ENCODE assay signal across 8 mouse cellular contexts in the genomic region with DNA sequence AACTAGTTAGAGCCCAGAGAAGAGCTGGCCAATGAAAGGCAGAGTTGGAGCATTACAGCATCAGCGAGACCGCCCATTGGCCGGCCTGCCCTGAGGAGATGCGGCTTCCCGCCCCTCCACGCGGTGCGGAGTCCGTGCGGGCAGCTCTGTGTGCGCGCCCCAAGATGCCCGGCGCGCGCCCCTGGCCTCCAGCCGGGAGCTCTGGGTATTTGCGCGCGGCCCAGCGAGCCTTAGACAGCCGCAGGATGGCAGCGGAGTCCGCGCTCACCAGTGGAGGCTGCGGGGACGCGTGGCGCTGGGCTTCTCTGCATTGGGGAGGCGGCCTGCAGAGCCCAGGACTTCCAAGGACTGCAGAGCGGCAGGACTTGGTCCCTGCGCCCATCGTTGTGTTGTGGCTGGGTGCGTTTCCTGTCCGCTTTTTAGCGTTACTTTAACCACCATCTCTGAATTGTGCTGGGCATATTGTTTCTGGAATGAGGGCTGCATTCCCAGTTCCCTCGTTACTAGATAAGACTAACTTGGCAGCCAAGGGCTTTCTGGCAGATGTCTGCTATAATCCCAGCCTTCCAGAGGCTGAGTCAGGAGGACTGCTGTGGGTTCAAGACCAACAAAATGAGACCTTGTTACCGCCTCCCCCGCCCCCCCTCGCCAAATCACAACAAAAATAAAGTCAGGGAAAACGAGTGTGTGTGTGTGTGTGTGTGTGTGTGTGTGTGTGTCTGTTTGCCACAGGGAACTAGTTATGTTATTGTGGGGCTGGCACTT.
DNase-seq lines count a peak whose midpoint lies in the region; ATAC-seq lines count a peak whose summit lies in the region.

No protein-coding gene starts in this region.

- H3K27me3 ChIP-seq in intestine, embryonic 16.5 days (replicated peaks; ENCODE audit: control insufficient read depth, insufficient read depth, low read length), result no peaks in the 10 kb centered on the region

- H3K4me3 ChIP-seq in intestine, embryonic 16.5 days (ENCODE audit: low read length), result peak overlapping the region; percentile 55

- H3K9me3 ChIP-seq in intestine, embryonic 16.5 days (ENCODE audit: control insufficient read depth, low read length), result no peaks in the 10 kb centered on the region

- WGBS in intestine, embryonic 16.5 days, result under 1% methylated on average over 41 of the region's 41 CpGs

- intact Hi-C loops in left cerebral cortex, postnatal 10 days (cut with DNase I), result loop anchor here (2.0 to 10.0 kb wide), 2 partner anchors 148 to 294 kb away; no protein-coding TSS in a partner anchor

- H3K36me3 ChIP-seq in intestine, embryonic 16.5 days (ENCODE audit: control insufficient read depth, insufficient read depth, low read length), result no peaks in the 10 kb centered on the region

- H3K9ac ChIP-seq in intestine, embryonic 16.5 days (ENCODE audit: low read depth, low read length), result peak overlapping the region; percentile 69

- ATAC-seq in intestine, embryonic 16.5 days, result peak; percentile 96
- 0 out of 2 replicates have a peak, but pooled peaks have one; percentile 20 for ATAC-seq in megakaryocyte progenitor cell, adult 5-6 weeks (replicated peaks; ENCODE audit: poor library complexity)
- no peak for ATAC-seq in erythroid progenitor cell, adult 5-6 weeks (replicated peaks; ENCODE audit: low FRiP score, poor library complexity, severe bottlenecking)

- peak overlapping the region; percentile 83 for H3K4me2 ChIP-seq in intestine, embryonic 16.5 days (ENCODE audit: low read depth, low read length)

- peaks cover 9% of the 10 kb centered on the region; the same call in 1 of the 2 replicates for H3K4me1 ChIP-seq in intestine, embryonic 16.5 days (ENCODE audit: control insufficient read depth, insufficient read depth, low read length)

- H3K27ac ChIP-seq in intestine, embryonic 16.5 days (ENCODE audit: low read length), result no peak overlapping the region

- DNase-seq in adrenal gland, postnatal 36 days, result peak; percentile 74 to 81
- DNase-seq in embryo, embryonic 11.5 days (ENCODE audit: low read depth, low spot score), result peak; percentile 62
- DNase-seq in gastrocnemius, postnatal 4 days (ENCODE audit: low spot score in 2 of 2), result peak; percentile 47 to 61
- DNase-seq in left cerebral cortex, postnatal 10 days (ENCODE audit: extremely low spot score in 1 of 2, low spot score in 2 of 2), result peak; percentile 84 to 90
- DNase-seq in right cerebral cortex, postnatal 36 days (ENCODE audit: low spot score in 2 of 2), result peak; percentile 84 to 87
